Mouse (Mus musculus): Measurements from ENCODE around the gene Smarcal1.

Gene Smarcal1

DNA sequence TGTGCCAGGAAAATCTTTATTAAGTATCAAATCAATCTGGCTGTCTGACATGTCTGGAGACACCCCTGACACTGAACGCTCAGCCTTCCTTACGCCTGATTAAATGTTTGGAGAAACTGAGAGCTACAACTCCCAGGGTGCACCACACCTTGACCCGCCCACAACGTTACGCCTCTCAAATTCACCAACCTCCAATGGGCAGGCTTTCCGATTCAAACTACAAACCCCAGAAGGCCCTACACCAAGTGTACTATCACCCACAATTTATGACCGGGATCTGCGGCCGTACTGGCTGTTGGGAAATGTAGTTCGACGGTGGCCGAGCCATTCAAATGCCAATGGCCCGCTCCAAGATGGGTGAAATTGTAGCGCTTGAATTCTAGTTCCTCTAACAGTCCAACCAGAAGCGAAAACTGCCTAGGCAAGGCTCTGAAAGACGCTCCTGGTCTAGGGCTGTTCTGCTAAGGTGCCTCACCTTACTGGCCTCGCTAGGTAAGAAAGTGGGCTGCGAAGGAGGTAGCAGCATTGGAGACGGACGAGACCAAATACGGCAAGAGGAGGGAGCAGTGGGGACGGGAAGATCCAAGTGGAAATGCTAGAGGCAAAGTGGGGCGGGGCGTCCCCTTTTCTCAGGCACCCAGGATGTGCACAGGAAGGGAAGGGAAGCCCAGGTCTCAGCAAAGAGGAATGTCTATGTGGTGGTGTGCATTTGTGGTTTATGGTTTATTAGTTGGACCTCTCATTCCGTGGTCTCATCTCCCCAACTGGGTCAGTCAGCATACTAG is at the start of gene Smarcal1:
Gene Smarcal1 (plus strand): TSS at position 305 of the 785 bp plus-strand sequence.
- ChIA-PET CTCF (interaction anchor here in 1 of 4 experiments (1.2 kb wide), 1 partner anchor 28 kb away, joined by 3 read pairs; no protein-coding TSS in a partner anchor), POLR2A (interaction anchor here (0.5 to 3.1 kb wide), 35 partner anchors 8 to 748 kb away, joined by 3 to 18 read pairs (median 4); partner anchors contain the start of genes Rpl37a (in 3 of the 4), Pecr (in 2 of the 4), Tmem169 (in 2 of the 4) and Igfbp2 (in 1 of the 4))

DNA sequence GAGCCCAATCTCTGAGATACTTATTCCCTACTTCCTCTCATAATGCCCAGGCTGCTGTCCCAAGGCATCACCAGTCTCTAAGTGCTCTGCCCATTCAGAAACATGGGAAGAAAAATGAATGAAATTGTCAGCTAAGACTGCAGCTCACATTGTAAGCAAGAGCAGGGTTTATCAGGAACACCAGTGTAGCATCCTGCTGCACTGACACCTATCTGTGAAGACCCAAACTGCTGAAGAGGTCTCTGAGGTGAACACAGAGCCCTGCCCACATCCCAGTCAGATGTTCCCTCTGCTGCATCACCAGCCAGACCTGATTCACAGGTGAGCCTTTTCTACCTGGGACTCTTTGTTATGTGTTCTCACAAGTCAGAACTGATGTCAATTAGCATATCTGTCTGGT is 49.6 kb upstream of the Smarcal1 start:
- POLR2A ChIA-PET = no interaction called here

DNA sequence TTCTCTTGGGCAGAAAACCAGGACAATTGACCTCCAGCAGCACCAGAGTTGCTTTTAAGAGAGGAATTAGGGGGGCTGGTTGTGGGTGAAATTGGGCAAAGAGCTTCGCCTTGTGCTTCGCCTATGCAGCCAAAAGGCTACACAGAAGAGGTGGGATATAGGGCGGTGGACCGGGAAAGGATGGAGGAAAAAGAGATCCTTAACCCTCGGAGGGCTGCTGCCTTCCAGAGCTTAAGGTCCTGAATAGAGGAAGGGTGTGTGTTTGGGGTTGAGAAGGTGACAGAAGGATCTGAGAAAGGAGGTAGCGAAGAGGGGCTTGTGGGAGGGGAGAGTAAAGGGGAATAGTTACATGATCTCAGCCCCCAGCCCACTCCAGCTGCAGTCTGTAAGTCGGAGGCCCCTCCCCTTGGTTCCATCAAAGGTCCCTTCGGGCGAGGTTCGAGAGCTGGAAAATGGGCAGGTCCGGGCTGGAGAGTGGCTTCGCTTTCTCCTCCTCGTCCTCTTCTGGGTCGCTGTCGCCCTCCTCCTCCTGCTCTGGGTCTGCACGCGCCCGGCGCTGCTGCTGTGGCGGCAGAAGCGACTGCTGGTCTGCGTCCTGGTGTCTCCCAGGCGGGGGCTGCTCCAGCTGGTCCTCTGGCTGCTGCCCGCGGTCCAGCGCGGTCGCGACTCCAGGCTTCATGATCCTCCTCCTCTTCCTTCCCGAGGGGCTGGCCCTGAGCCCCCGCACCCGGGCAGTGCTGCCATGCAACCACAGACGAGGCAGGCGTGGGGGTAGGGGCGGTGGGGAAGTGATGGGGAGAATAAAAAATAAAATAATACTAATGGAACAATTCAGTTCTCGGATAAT is 47.1 kb upstream of the Smarcal1 start:
- CTCF ChIA-PET = interaction anchor here in 1 of 4 experiments (0.8 kb wide), 1 partner anchor 223 kb away, joined by 3 read pairs; no protein-coding TSS in a partner anchor
- POLR2A ChIA-PET = interaction anchor here in 1 of 4 experiments (0.8 to 1.1 kb wide), 2 partner anchors 47 to 257 kb away, joined by 3 read pairs; partner anchors contain the start of gene Smarcal1

More for the DNA sequence above, 49.6 kb upstream of the Smarcal1 start:
- CTCF ChIA-PET = interaction anchor here in 1 of 4 experiments (0.6 kb wide), 1 partner anchor 33 kb away, joined by 5 read pairs; no protein-coding TSS in a partner anchor

DNA sequence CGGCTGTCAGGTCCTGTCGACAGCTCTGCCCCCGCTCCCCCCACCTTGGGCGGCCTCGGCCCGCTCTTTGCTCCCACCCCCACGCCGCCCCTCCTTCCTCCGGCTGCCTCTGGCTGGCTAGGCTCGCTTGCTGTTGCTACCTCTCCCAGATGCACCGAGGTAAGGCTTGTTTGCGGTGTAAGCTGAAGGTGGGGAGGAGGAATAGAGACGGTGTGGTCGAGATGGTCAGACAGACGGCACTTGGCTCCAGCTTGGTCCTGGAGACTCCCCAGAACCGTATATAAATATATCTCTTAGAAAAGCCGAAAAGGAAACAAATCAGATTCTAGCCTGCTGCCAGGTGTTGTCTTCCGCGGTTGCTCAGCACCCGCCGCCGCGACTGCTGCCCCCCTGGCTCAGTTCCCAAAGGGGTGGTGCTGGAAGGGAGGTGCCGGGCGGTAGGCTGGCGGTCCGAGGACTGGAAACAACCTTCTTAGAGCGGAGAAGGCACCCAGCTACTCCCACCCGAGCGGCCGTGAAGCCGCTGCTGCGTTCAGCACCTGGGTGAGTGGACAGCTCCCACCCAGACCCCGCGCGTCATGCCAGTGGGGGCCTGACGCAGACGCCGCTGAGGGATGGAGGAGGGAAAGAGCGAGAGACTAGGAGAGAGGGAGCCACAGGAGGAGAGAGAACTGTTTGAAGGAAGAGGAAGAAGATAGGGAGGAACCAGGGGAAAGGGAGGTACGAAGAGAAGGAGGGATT is 46.3 kb upstream of the Smarcal1 start, which contains the start of gene March4:
Gene March4 (minus strand): TSS at position 320 of the 741 bp plus-strand sequence.
- POLR2A ChIA-PET = interaction anchor here in 1 of 4 experiments (0.8 to 1.0 kb wide), 3 partner anchors 46 to 308 kb away, joined by 3 read pairs; partner anchors contain the start of gene Smarcal1
- CTCF ChIA-PET = no interaction called here

DNA sequence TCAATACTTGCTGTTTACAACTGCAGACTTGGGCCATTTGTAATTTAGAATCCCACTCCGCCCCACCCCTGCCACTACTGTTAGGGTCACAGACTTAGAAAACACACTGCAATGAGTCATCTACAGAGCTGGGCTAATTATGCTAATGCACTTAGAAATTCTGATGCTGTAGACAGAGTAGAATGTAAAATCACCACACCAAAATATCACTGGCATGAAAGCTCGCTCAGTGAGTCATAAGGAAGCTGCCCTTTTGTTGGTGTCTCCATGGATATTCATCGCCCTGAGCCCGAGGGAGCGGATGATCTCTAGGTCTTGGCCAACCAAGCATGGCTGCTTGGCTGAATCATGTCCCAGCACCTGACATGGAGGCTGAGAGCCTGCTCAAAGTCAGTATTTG is 44.8 kb upstream of the Smarcal1 start:
- CTCF ChIA-PET = no interaction called here
- POLR2A ChIA-PET = no interaction called here

DNA sequence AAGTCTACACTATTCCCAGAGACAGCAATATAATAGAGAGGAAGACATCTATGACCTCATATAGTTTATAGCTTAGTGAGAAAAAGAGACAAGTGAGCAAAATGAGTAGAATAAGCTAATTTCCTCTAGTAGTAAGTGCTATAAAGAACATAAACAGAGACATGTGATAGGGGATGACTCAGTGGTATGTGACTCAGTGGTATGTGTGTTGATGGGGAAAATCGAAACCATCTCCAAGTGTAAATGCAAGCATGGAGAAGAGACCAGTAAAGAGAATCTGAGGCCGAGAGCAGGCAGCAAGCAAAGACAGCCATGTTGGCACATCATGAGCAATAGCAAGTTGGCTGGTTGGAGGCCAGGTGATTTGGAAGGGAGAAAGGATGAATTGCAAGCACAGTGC is 32.7 kb upstream of the Smarcal1 start:
- POLR2A ChIA-PET = interaction anchor here in 1 of 4 experiments (1.1 kb wide), 1 partner anchor 18 kb away, joined by 3 read pairs; no protein-coding TSS in a partner anchor
- CTCF ChIA-PET = interaction anchor here in 1 of 4 experiments (0.7 kb wide), 1 partner anchor 325 kb away, joined by 3 read pairs; no protein-coding TSS in a partner anchor

DNA sequence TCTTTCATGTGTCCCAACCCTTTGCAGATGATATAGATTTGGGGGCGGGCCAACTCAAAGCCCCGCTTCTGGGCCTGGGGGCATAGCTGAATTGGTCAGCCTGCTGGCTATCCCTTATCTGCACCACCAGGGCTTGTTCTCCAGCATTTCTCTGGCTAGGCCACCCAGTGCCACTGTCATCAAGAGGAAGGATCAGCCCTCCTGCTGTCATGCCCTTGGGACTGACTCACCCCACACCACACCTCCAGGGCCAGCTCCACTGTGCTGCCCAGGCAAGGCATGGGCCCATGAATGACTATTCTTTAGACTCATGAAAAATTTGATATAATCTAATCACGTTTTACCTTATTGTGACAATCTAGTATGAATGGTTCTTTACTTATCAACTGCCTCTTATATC is 26.6 kb upstream of the Smarcal1 start:
- ChIA-PET POLR2A (no interaction called here), CTCF (no interaction called here)

DNA sequence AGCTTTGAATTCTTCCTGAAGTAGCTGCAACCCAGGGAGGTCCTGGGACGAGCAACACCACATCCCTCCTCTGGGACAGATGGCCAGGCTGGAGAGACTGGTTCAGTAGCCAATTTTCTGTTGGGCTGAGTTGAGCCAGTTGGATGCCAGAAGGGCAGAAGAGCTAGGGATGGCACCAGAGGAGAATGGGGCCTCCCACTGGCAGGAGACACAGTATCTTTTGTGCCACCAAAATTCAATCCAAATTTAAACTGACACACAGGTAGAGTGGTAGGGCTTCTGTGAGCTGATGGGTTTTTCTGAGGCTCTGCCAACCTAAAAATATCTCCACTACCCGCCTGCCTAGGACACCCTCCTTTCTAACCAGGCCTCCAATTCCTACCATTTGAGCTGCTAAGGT is 24.4 kb upstream of the Smarcal1 start:
- POLR2A ChIA-PET = interaction anchor here in 1 of 4 experiments (1.0 kb wide), 1 partner anchor 27 kb away, joined by 4 read pairs; no protein-coding TSS in a partner anchor
- CTCF ChIA-PET = no interaction called here

DNA sequence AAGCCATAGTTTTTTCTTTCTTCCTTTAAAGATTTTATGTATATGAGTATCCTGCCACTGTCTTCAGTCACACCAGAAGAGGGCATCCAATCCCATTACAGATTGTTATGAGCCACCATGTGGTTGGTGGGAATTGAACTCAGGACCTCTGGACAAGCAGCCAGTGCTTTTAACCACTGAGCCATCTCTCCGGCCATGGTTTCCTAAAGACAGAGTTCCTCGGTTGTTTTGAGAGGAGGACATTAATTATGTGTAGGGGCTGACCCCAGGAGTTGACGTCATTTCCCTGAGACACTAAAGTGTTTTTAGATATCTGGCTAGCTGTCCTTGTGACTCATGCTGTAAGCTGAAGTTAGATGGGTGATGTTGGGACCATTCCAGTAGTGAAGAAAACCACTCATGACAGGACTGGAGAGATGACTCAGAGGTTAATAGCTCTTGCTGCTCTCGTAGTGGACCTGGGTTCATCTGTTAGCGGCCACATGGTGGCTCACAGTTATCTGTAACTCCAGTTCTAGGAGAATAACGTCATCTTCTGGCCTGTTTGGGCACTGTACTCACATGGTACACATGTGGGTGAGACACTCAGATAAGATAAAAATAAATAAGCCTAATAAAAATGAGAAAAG is 18.6 kb upstream of the Smarcal1 start:
- ChIA-PET CTCF (no interaction called here), POLR2A (interaction anchor here in 2 of 4 experiments (0.5 to 1.1 kb wide), 2 partner anchors 12 to 39 kb away, joined by 3 read pairs; no protein-coding TSS in a partner anchor)

DNA sequence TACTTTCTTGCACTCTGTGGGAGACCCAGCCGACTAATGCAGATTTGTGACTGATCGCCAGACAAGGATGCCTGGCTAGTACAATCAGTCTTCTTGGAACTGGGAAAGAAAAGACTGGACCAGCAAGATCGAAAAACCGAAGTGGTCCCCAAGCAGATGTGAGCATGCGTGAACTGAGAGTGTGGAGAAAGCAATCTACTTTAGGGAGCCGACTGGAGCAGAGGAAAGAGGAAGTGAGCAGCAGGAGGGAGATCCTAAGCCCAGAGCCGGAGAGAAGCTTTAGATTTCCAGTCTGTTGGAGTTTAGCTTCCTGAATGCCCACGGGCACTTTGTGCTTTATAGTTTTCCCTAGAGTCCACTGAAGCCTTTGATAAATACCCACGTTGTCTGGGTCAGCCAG is 16.0 kb upstream of the Smarcal1 start:
- ChIA-PET POLR2A (interaction anchor here in 2 of 4 experiments (0.5 to 0.6 kb wide), 3 partner anchors 144 to 542 kb away, joined by 4 to 5 read pairs (median 5); no protein-coding TSS in a partner anchor), CTCF (no interaction called here)

DNA sequence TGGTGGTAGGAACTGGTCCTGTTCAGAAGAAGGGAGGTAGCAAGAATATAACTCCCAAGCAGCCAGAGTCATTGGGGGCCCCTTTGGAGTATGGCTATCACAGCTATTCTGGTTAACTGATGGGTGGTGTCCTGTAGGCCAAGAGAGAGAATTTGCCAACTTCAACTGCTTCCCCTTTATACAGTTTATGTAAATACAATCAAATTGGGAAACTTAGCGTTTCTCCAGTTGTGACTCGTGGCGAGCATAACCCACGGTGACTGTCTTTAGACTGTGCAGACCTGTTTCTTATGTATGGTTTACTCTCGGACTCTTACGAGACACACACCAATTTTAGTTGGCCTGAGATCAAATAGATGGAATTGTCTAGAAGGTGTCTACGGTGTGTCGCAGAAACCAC is 14.3 kb upstream of the Smarcal1 start:
- ChIA-PET CTCF (no interaction called here), POLR2A (interaction anchor here in 1 of 4 experiments (0.7 kb wide), 1 partner anchor 149 kb away, joined by 4 read pairs; no protein-coding TSS in a partner anchor)

DNA sequence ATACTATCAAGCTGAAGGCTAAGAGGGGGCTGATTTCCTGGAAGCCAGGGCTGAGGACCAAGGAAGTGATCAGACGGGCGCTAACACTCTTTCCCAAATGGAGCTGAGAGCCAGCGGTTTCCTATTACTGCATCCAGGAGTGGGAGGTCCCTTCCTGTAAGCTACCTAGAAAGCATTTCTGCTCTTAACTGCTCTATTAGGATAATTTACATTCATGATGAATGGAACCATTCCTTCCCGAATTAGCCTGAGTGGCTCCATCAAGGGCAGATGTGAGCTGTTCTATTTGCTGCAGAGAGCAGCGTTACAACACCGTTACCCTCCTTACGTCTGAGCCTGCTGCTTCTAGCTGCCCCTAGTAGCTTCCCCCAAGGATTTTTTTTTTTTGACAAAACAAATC is 9.0 kb upstream of the Smarcal1 start:
- ChIA-PET POLR2A (interaction anchor here (0.5 to 1.7 kb wide), 9 partner anchors 9 to 337 kb away, joined by 3 to 7 read pairs (median 3); partner anchors contain the start of genes Smarcal1 (in 3 of the 4) and Xrcc5 (in 1 of the 4)), CTCF (interaction anchor here in 3 of 4 experiments (0.5 to 1.2 kb wide), 4 partner anchors 18 to 374 kb away, joined by 3 read pairs; no protein-coding TSS in a partner anchor)

DNA sequence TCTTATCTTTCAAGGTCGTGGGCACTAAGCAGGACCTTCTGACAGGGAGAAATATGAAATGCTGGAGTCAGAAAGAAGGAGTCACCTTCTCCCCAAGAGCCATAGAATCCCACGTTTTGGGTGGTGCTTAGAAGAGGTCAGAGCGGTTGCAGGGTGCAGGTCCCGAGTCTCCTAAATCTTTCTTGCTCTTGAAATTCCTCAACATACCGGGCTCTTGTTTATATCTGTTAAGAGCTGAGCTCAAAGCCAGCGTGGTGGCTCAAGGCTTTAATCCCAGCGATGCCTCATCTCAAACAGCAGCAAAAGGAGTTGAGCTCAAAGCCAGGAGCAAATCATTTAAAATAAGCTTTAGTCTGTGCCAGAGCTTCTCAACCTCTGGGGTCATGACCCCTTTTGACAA is 8.4 kb upstream of the Smarcal1 start:
- CTCF ChIA-PET = interaction anchor here in 3 of 4 experiments (0.5 to 1.2 kb wide), 3 partner anchors 19 to 375 kb away, joined by 3 read pairs; no protein-coding TSS in a partner anchor
- POLR2A ChIA-PET = interaction anchor here (0.7 to 1.7 kb wide), 7 partner anchors 8 to 337 kb away, joined by 3 to 7 read pairs (median 4); partner anchors contain the start of genes Smarcal1 (in 4 of the 4) and Xrcc5 (in 1 of the 4)

DNA sequence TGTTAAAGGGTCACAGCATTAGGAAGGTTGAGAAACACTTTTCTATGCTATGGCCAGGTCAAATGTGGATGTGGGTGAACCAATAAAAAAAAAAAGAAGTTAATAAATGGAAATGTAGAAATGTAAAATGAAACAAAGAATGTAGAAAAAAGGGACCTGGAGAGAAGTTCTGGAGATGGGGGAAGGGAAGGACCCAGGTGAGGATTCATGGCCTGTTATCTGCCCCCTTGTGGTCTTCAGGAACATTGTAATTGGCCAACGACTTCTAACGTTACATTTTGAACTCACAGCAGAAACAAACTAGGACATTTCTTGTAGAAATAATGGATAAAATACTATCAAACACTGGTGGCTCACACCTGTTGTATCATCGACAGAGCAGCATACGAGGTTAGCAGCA is 7.9 kb upstream of the Smarcal1 start:
- CTCF ChIA-PET = interaction anchor here in 1 of 4 experiments (1.2 kb wide), 1 partner anchor 27 kb away, joined by 3 read pairs; no protein-coding TSS in a partner anchor
- POLR2A ChIA-PET = interaction anchor here in 3 of 4 experiments (0.6 to 1.7 kb wide), 6 partner anchors 8 to 1537 kb away, joined by 3 to 7 read pairs (median 4); partner anchors contain the start of gene Smarcal1 (in 3 of the 3)

DNA sequence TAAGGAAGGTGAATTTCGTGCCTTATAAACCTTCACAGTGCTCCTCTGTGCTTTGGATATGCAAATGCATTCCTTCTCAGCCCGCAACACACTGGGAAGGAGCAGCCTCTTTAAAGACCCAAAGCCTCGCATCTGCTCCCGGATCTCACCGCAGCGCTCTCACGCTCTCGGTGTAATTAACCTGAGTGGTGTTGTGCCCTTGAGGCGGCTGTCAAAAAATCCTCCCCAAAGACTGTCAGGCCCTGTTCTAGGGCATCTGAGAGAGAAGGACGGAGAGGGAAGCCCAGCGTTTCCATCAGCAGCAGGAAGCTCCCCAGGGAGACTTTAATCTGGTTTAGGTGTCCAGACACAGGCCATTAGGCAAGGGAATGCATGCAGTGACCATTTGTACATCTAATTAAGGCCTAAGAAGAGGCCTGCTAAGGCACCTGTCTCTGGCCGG is 5.5 kb upstream of the Smarcal1 start:
- POLR2A ChIA-PET = interaction anchor here in 2 of 4 experiments (0.9 to 1.0 kb wide), 3 partner anchors 8 to 341 kb away, joined by 3 to 5 read pairs (median 4); no protein-coding TSS in a partner anchor
- CTCF ChIA-PET = interaction anchor here in 3 of 4 experiments (0.5 to 1.8 kb wide), 4 partner anchors 10 to 1665 kb away, joined by 3 to 8 read pairs (median 3); no protein-coding TSS in a partner anchor

DNA sequence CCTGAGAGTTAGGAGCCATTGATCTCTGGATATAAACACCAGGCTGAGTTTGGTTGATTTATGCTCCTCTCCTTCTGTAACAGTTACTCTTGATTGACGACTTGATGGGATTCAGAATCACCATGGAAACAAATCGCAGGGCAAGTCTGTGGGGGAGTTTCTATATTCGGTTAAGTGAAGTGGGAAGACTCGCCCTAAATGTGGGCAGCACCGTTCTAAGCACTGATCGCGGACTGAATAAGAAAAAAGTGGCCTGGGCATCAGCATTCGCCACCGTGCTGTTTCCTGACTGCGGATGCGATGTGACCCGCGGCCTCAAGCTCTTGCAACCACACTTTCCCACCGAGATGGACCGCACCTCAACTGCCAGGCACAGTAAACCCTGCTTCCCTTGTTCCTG is 4.7 kb upstream of the Smarcal1 start:
- POLR2A ChIA-PET = interaction anchor here in 3 of 4 experiments (0.7 to 1.2 kb wide), 5 partner anchors 41 to 323 kb away, joined by 3 to 4 read pairs (median 3); partner anchors contain the start of gene Rpl37a (in 1 of the 3)
- CTCF ChIA-PET = interaction anchor here in 1 of 4 experiments (1.8 kb wide), 1 partner anchor 9 kb away, joined by 3 read pairs; no protein-coding TSS in a partner anchor

DNA sequence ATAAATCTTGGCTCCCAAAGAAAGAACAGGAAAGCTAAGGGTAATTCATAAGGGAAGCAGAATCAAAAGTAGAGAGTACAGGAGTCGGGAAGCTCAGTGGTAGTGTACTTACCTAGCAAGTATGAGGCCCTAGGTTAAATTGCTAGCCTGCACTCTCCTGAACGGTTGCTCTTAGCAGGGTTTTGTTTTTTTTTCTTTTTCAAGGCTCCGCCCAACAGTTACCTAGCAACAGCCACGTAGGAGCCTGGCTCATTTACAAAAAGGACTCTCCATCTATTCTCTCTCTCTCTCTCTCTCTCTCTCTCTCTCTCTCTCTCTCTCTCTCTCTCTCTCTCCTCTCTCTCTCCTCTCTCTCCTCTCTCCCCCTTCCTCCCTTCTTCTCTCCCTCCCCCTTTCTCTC is 4.2 kb upstream of the Smarcal1 start:
- CTCF ChIA-PET = interaction anchor here in 1 of 4 experiments (1.8 kb wide), 1 partner anchor 8 kb away, joined by 3 read pairs; no protein-coding TSS in a partner anchor

More for the DNA sequence above, 4.2 kb upstream of the Smarcal1 start:
- POLR2A ChIA-PET = interaction anchor here in 3 of 4 experiments (0.7 to 1.2 kb wide), 5 partner anchors 41 to 323 kb away, joined by 3 to 4 read pairs (median 3); partner anchors contain the start of gene Rpl37a (in 1 of the 3)

Measured in embryonic stem cell, embryonic (primary cell).